In the genomic region with DNA sequence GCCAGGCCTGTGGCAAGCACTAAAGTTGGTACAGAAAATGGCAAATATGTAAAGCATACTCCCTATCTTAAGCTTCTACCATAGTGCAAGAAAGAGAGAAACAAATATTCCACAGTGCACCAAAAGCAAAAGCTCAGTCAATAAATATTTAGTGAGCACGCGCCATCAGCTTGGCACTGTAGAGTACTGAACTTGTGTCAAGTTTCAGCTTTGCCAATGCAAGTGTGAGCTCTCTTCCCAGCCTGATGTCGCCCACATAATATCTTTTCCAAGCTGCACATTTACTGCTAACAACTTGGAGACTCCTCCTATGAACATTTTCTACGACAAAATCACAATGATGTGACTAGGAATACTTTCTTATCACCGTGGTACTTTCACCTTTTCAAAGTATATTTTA, we compare ENCODE assay signal across 17 mouse cellular contexts.
A peak's percentile ranks its signal among the peaks of the same experiment; 100 is the strongest.
DNase-seq lines count a peak whose midpoint lies in the region; TF ChIP-seq lines count a peak whose summit lies in the region.
"Had no signal": no experiment of that assay in that cellular context is flagged by ENCODE, and none has a peak within 500 bp of the region (broad histone marks: within the 10 kb centered on the region; RNA-seq: fewer than 3 reads in every experiment).

No protein-coding gene starts in this region.

- no peaks in the 10 kb centered on the region for H3K4me1 ChIP-seq in cerebellum, adult 2 months (ENCODE audit: control insufficient read depth, insufficient read depth, low read length)
- H3K4me1 ChIP-seq: embryonic facial prominence, embryonic 12.5 days; heart, embryonic 10.5 days; hindbrain, embryonic 12.5 days had no signal

- no peak overlapping the region for H3K27ac ChIP-seq in cerebellum, adult 2 months (ENCODE audit: insufficient read depth, low read length)
- H3K27ac ChIP-seq: embryonic facial prominence, embryonic 12.5 days; heart, embryonic 10.5 days; hindbrain, embryonic 12.5 days had no signal

- TF ChIP-seq CTCF in brain, embryonic 14.5 days (IDR thresholded peaks at IDR 0.05; ENCODE audit: borderline replicate concordance, extremely low read depth, insufficient read depth, insufficient read length): no peak
- TF ChIP-seq CTCF in cerebellum, adult 2 months (IDR thresholded peaks at IDR 0.05; ENCODE audit: borderline replicate concordance, insufficient read depth, low read depth, low read length): no peak

- no peak for TF ChIP-seq POLR2A in brain, embryonic 14.5 days (IDR thresholded peaks at IDR 0.05; ENCODE audit: borderline replicate concordance, extremely low read depth, insufficient read depth, insufficient read length, poor library complexity, severe bottlenecking)
- TF ChIP-seq POLR2A in cerebellum, adult 2 months (IDR thresholded peaks at IDR 0.05; ENCODE audit: borderline replicate concordance, insufficient read depth, low read length): no peak

- intact Hi-C loops in left cerebral cortex, postnatal 14 days (cut with DNase I): no loop called here

- H3K4me3 ChIP-seq in cerebellum, adult 2 months (replicated peaks; ENCODE audit: insufficient read depth, low read depth, low read length): no peak overlapping the region
- H3K4me3 ChIP-seq: embryonic facial prominence, embryonic 12.5 days; heart, embryonic 10.5 days; hindbrain, embryonic 12.5 days had no signal

- WGBS in cerebellum, adult 2 months: 77% methylated on average over 5 of the region's 5 CpGs

- peak; percentile 5 for DNase-seq in heart, adult 11 months
- no peak for DNase-seq in heart, adult 9 months (ENCODE audit: low spot score in 2 of 2)
- peak; percentile 50 for DNase-seq in brain, embryonic 14.5 days (ENCODE audit: low read depth)
- DNase-seq in layer of hippocampus, adult 18-20 months (ENCODE audit: low spot score in 2 of 2): peak; percentile 15 to 57
- peak; percentile 12 to 81 for DNase-seq in layer of hippocampus, postnatal 14 days (ENCODE audit: low spot score in 2 of 2)
- DNase-seq in cerebellum, adult 2 months: no peak
- DNase-seq in left cerebral cortex, postnatal 14 days (ENCODE audit: low spot score in 2 of 2): no peak
- DNase-seq in cerebellum, postnatal 4 days (ENCODE audit: low spot score in 2 of 2): no peak
- DNase-seq: adrenal gland, postnatal 10 days; cerebellum, adult 8-10 months; cerebellum, postnatal 14 days; gastrocnemius, postnatal 14 days; heart, postnatal 10 days; heart, postnatal 4 days had no signal

- H3K27me3 ChIP-seq in cerebellum, adult 2 months (ENCODE audit: control insufficient read depth, insufficient read depth, low read length): no peaks in the 10 kb centered on the region
- H3K27me3 ChIP-seq: embryonic facial prominence, embryonic 12.5 days; hindbrain, embryonic 12.5 days had no signal

Comparison
In these comparisons a context has a peak if more than half of its experiments do, and no peak if none do; other contexts are left out.
1. DNase-seq: peak in heart, adult 11 months (single experiment), brain, embryonic 14.5 days (single experiment), layer of hippocampus, adult 18-20 months (2 of 2) and layer of hippocampus, postnatal 14 days (2 of 2); none in heart, adult 9 months (0 of 2), cerebellum, adult 2 months (0 of 2), left cerebral cortex, postnatal 14 days (0 of 2) and cerebellum, postnatal 4 days (0 of 2).